Mouse (Mus musculus): ENCODE measurements at regions not wholly inside any gene's neighbourhood (a gene's known extent, or its start where the extent isn't known, plus 50 kb on each side); places are given as distances from the start of the nearest gene placed in this dataset.

- DNase-seq (ENCODE audit: low spot score in 2 of 2), result peak in 1 of 2 experiments; percentile 58
Measured at GRCm38 (mm10) chr17:87202958-87203720, 62.6 kb downstream of the Mcfd2 start.

- peak; percentile 18 to 61 for DNase-seq (ENCODE audit: low spot score in 2 of 2)
Measured at GRCm38 (mm10) chr17:87202490-87202889, 63.2 kb downstream of the Mcfd2 start.

GRCm38 (mm10) chr17:87200721-87201242, 65.0 kb downstream of the Mcfd2 start:
- peak in 1 of 2 experiments; percentile 31 for DNase-seq (ENCODE audit: low spot score in 2 of 2)

- no peak for DNase-seq (ENCODE audit: low spot score in 2 of 2)
Measured at GRCm38 (mm10) chr17:87200134-87200533, 65.6 kb downstream of the Mcfd2 start.

GRCm38 (mm10) chr17:87199134-87199533, 66.6 kb downstream of the Mcfd2 start:
- DNase-seq (ENCODE audit: low spot score in 2 of 2), result no peak

- DNase-seq (ENCODE audit: low spot score in 2 of 2), result no peak
Measured at GRCm38 (mm10) chr17:87197434-87197833, 68.3 kb downstream of the Mcfd2 start.

- DNase-seq (ENCODE audit: low spot score in 2 of 2), result no peak
Measured at GRCm38 (mm10) chr17:87194639-87195038, 71.1 kb downstream of the Mcfd2 start.

GRCm38 (mm10) chr17:87193482-87193881, 72.3 kb downstream of the Mcfd2 start:
- no peak for DNase-seq (ENCODE audit: low spot score in 2 of 2)

- DNase-seq (ENCODE audit: low spot score in 2 of 2), result no peak
Measured at GRCm38 (mm10) chr17:87189670-87190069, 76.1 kb downstream of the Mcfd2 start.

Data from spleen, postnatal 10 days (tissue).